Mouse (Mus musculus) erythroblast, embryonic 14.5 days (primary cell): ENCODE data around the gene Gm36245.
"Not testable (repeated sequence)": the region's sequence is repeated elsewhere in the genome, so short reads cannot be mapped to it uniquely, and the experiment has no call there.

Experiments used
- GATA1 ChIP-seq: IDR thresholded peaks from 2 replicates; pipeline ENCODE4 v1.6.1; 2012; ENCODE audit warnings: low read length, inconsistent platforms, mixed read lengths
- TAL1 ChIP-seq: IDR thresholded peaks from 3 replicates; pipeline ENCODE4 v1.6.1; 2012; ENCODE audit warnings: low read length, inconsistent platforms, mixed read lengths

DNA sequence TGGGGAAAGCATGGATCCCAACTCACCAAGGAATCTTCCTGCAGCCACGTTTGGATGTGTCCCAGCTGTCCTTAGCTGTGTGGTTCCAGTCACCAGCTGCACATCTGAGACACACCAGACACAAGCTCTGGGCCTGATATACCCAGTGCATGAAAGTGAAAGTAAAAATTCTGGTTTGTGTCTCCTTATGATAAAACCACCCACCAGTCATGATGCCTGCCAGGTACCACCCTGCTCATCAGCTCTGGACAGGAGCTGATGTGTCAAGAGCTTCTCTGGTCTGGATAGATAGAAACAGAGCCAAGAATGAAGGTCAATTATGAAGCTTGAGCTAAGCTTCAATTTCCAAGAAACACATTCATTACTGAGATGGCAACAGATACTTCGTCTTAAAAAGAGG lies 44.1 kb downstream of the Gm36245 start, which contains the start of gene Apol11b:
- not testable (repeated sequence) for TF ChIP-seq GATA1, TAL1
